Mouse (Mus musculus): ENCODE measurements at regions not wholly inside any gene's neighbourhood (a gene's known extent, or its start where the extent isn't known, plus 50 kb on each side); places are given as distances from the start of the nearest gene placed in this dataset.

- Histone ChIP-seq H3K4me3 (ENCODE audit: low read depth, low read length) (no peak overlapping the region), H3K4me2 (ENCODE audit: low read length) (no peak overlapping the region), H3K27ac (ENCODE audit: low read depth) (no peak overlapping the region), H3K9ac (ENCODE audit: low read length) (no peak overlapping the region), H3K27me3 (replicated peaks; ENCODE audit: control insufficient read depth, insufficient read depth, low read length) (no peaks in the 10 kb centered on the region), H3K36me3 (ENCODE audit: control insufficient read depth, insufficient read depth, low read length) (no peaks in the 10 kb centered on the region), H3K4me1 (replicated peaks; ENCODE audit: control insufficient read depth, insufficient read depth, low read length) (no peaks in the 10 kb centered on the region), H3K9me3 (ENCODE audit: control insufficient read depth, low read length) (no peaks in the 10 kb centered on the region)
- no peak for DNase-seq (ENCODE audit: low spot score)
- 82% methylated on average over 9 of the region's 9 CpGs for WGBS
- no peak for ATAC-seq (replicated peaks; ENCODE audit: low FRiP score, low TSS enrichment, low read depth)
Measured at GRCm38 (mm10) chr1:119234449-119234848, 181.0 kb upstream of the Gli2 start.

GRCm38 (mm10) chr1:119226996-119227395 is 173.6 kb upstream of the Gli2 start:
- H3K27ac ChIP-seq (ENCODE audit: low read depth): no peak overlapping the region
- no peaks in the 10 kb centered on the region for H3K9me3 ChIP-seq (ENCODE audit: control insufficient read depth, low read length)
- ATAC-seq (replicated peaks; ENCODE audit: low FRiP score, low TSS enrichment, low read depth): no peak
- 70% methylated on average over 2 of the region's 2 CpGs for WGBS
- no peaks in the 10 kb centered on the region for H3K36me3 ChIP-seq (ENCODE audit: control insufficient read depth, insufficient read depth, low read length)
- H3K27me3 ChIP-seq (replicated peaks; ENCODE audit: control insufficient read depth, insufficient read depth, low read length): no peaks in the 10 kb centered on the region
- no peak for DNase-seq (ENCODE audit: low spot score)
- no peak overlapping the region for H3K4me2 ChIP-seq (ENCODE audit: low read length)
- H3K4me1 ChIP-seq (replicated peaks; ENCODE audit: control insufficient read depth, insufficient read depth, low read length): no peaks in the 10 kb centered on the region
- no peak overlapping the region for H3K4me3 ChIP-seq (ENCODE audit: low read depth, low read length)
- H3K9ac ChIP-seq (ENCODE audit: low read length): no peak overlapping the region

GRCm38 (mm10) chr1:119223876-119224275 is 170.5 kb upstream of the Gli2 start:
- DNase-seq (ENCODE audit: low spot score): no peak
- Histone ChIP-seq H3K9ac (ENCODE audit: low read length) (no peak overlapping the region), H3K9me3 (ENCODE audit: control insufficient read depth, low read length) (no peaks in the 10 kb centered on the region), H3K4me3 (ENCODE audit: low read depth, low read length) (no peak overlapping the region), H3K4me2 (ENCODE audit: low read length) (no peak overlapping the region), H3K27ac (ENCODE audit: low read depth) (no peak overlapping the region), H3K36me3 (ENCODE audit: control insufficient read depth, insufficient read depth, low read length) (no peaks in the 10 kb centered on the region), H3K4me1 (replicated peaks; ENCODE audit: control insufficient read depth, insufficient read depth, low read length) (no peaks in the 10 kb centered on the region), H3K27me3 (replicated peaks; ENCODE audit: control insufficient read depth, insufficient read depth, low read length) (no peaks in the 10 kb centered on the region)
- no peak for ATAC-seq (replicated peaks; ENCODE audit: low FRiP score, low TSS enrichment, low read depth)
- WGBS: 89% methylated on average over 8 of the region's 8 CpGs

GRCm38 (mm10) chr1:119221901-119222300 is 168.5 kb upstream of the Gli2 start:
- no peaks in the 10 kb centered on the region for H3K9me3 ChIP-seq (ENCODE audit: control insufficient read depth, low read length)
- no peaks in the 10 kb centered on the region for H3K27me3 ChIP-seq (replicated peaks; ENCODE audit: control insufficient read depth, insufficient read depth, low read length)
- no peaks in the 10 kb centered on the region for H3K36me3 ChIP-seq (ENCODE audit: control insufficient read depth, insufficient read depth, low read length)
- no peaks in the 10 kb centered on the region for H3K4me1 ChIP-seq (replicated peaks; ENCODE audit: control insufficient read depth, insufficient read depth, low read length)
- no peak overlapping the region for H3K27ac ChIP-seq (ENCODE audit: low read depth)
- H3K9ac ChIP-seq (ENCODE audit: low read length): no peak overlapping the region
- H3K4me3 ChIP-seq (ENCODE audit: low read depth, low read length): no peak overlapping the region
- no peak for ATAC-seq (replicated peaks; ENCODE audit: low FRiP score, low TSS enrichment, low read depth)
- WGBS: 85% methylated on average over 6 of the region's 6 CpGs
- no peak for DNase-seq (ENCODE audit: low spot score)
- no peak overlapping the region for H3K4me2 ChIP-seq (ENCODE audit: low read length)

GRCm38 (mm10) chr1:119221012-119221411 is 167.6 kb upstream of the Gli2 start:
- DNase-seq (ENCODE audit: low spot score) (no peak), ATAC-seq (replicated peaks; ENCODE audit: low FRiP score, low TSS enrichment, low read depth) (no peak)
- Histone ChIP-seq H3K36me3 (ENCODE audit: control insufficient read depth, insufficient read depth, low read length) (no peaks in the 10 kb centered on the region), H3K27me3 (replicated peaks; ENCODE audit: control insufficient read depth, insufficient read depth, low read length) (no peaks in the 10 kb centered on the region), H3K9me3 (ENCODE audit: control insufficient read depth, low read length) (no peaks in the 10 kb centered on the region), H3K9ac (ENCODE audit: low read length) (no peak overlapping the region), H3K4me3 (ENCODE audit: low read depth, low read length) (no peak overlapping the region), H3K4me1 (replicated peaks; ENCODE audit: control insufficient read depth, insufficient read depth, low read length) (no peaks in the 10 kb centered on the region), H3K4me2 (ENCODE audit: low read length) (no peak overlapping the region), H3K27ac (ENCODE audit: low read depth) (no peak overlapping the region)
- WGBS: 84% methylated on average over 7 of the region's 7 CpGs

- Histone ChIP-seq H3K4me2 (ENCODE audit: low read length) (no peak overlapping the region), H3K4me1 (replicated peaks; ENCODE audit: control insufficient read depth, insufficient read depth, low read length) (no peaks in the 10 kb centered on the region), H3K9me3 (ENCODE audit: control insufficient read depth, low read length) (no peaks in the 10 kb centered on the region), H3K4me3 (ENCODE audit: low read depth, low read length) (no peak overlapping the region), H3K9ac (ENCODE audit: low read length) (no peak overlapping the region), H3K36me3 (ENCODE audit: control insufficient read depth, insufficient read depth, low read length) (no peaks in the 10 kb centered on the region), H3K27me3 (replicated peaks; ENCODE audit: control insufficient read depth, insufficient read depth, low read length) (no peaks in the 10 kb centered on the region), H3K27ac (ENCODE audit: low read depth) (no peak overlapping the region)
- ATAC-seq (replicated peaks; ENCODE audit: low FRiP score, low TSS enrichment, low read depth): no peak
- DNase-seq (ENCODE audit: low spot score): no peak
- 71% methylated on average over 10 of the region's 10 CpGs for WGBS
Measured at GRCm38 (mm10) chr1:119219817-119220216, 166.4 kb upstream of the Gli2 start.

GRCm38 (mm10) chr1:119217387-119217786 is 164.0 kb upstream of the Gli2 start:
- Histone ChIP-seq H3K9me3 (ENCODE audit: control insufficient read depth, low read length) (no peaks in the 10 kb centered on the region), H3K27me3 (replicated peaks; ENCODE audit: control insufficient read depth, insufficient read depth, low read length) (no peaks in the 10 kb centered on the region), H3K4me1 (replicated peaks; ENCODE audit: control insufficient read depth, insufficient read depth, low read length) (no peaks in the 10 kb centered on the region), H3K9ac (ENCODE audit: low read length) (no peak overlapping the region), H3K27ac (ENCODE audit: low read depth) (no peak overlapping the region), H3K4me2 (ENCODE audit: low read length) (no peak overlapping the region), H3K4me3 (ENCODE audit: low read depth, low read length) (no peak overlapping the region), H3K36me3 (ENCODE audit: control insufficient read depth, insufficient read depth, low read length) (no peaks in the 10 kb centered on the region)
- ATAC-seq (replicated peaks; ENCODE audit: low FRiP score, low TSS enrichment, low read depth) (peak; percentile 58), DNase-seq (ENCODE audit: low spot score) (no peak)
- WGBS: 29% methylated on average over 4 of the region's 4 CpGs

GRCm38 (mm10) chr1:119209607-119210007 is 156.2 kb upstream of the Gli2 start:
- Histone ChIP-seq H3K4me1 (replicated peaks; ENCODE audit: control insufficient read depth, insufficient read depth, low read length) (no peaks in the 10 kb centered on the region), H3K27me3 (replicated peaks; ENCODE audit: control insufficient read depth, insufficient read depth, low read length) (no peaks in the 10 kb centered on the region), H3K9me3 (ENCODE audit: control insufficient read depth, low read length) (no peaks in the 10 kb centered on the region), H3K4me3 (ENCODE audit: low read depth, low read length) (no peak overlapping the region), H3K27ac (ENCODE audit: low read depth) (no peak overlapping the region), H3K9ac (ENCODE audit: low read length) (no peak overlapping the region), H3K4me2 (ENCODE audit: low read length) (no peak overlapping the region), H3K36me3 (ENCODE audit: control insufficient read depth, insufficient read depth, low read length) (no peaks in the 10 kb centered on the region)
- DNase-seq (ENCODE audit: low spot score) (no peak), ATAC-seq (replicated peaks; ENCODE audit: low FRiP score, low TSS enrichment, low read depth) (no peak)
- 50% methylated on average over 7 of the region's 7 CpGs for WGBS

- H3K9me3 ChIP-seq (ENCODE audit: control insufficient read depth, low read length): no peaks in the 10 kb centered on the region
- H3K27ac ChIP-seq (ENCODE audit: low read depth): no peak overlapping the region
- WGBS: 82% methylated on average over 6 of the region's 6 CpGs
- ATAC-seq (replicated peaks; ENCODE audit: low FRiP score, low TSS enrichment, low read depth): no peak
- H3K4me1 ChIP-seq (replicated peaks; ENCODE audit: control insufficient read depth, insufficient read depth, low read length): no peaks in the 10 kb centered on the region
- no peaks in the 10 kb centered on the region for H3K27me3 ChIP-seq (replicated peaks; ENCODE audit: control insufficient read depth, insufficient read depth, low read length)
- DNase-seq (ENCODE audit: low spot score): no peak
- no peak overlapping the region for H3K4me2 ChIP-seq (ENCODE audit: low read length)
- H3K4me3 ChIP-seq (ENCODE audit: low read depth, low read length): no peak overlapping the region
- no peak overlapping the region for H3K9ac ChIP-seq (ENCODE audit: low read length)
- H3K36me3 ChIP-seq (ENCODE audit: control insufficient read depth, insufficient read depth, low read length): no peaks in the 10 kb centered on the region
Measured at GRCm38 (mm10) chr1:119202456-119202855, 149.0 kb upstream of the Gli2 start.
